Mouse (Mus musculus): Measurements from ENCODE around the gene Atrnl1. TPM values are rescaled to one million over a fixed set of nuclear protein-coding genes. Genes with fewer than 3 reads are reported as not detected.

Gene Atrnl1
- polyA plus RNA-seq, 1 experiment from 2014 or later, result 5.1 TPM

GRCm38 (mm10) chr19:57949260-57949917, 338.6 kb downstream of the Atrnl1 start:
- Histone ChIP-seq H3K27me3 (ENCODE audit: insufficient read depth, poor library complexity, severe bottlenecking) (no peaks in the 10 kb centered on the region), H3K27ac (no peak overlapping the region), H3K4me3 (no peak overlapping the region), H3K4me1 (no peaks in the 10 kb centered on the region), H3K9me3 (no peaks in the 10 kb centered on the region), H3K36me3 (peaks cover 6% of the 10 kb centered on the region)
- 87% methylated on average over 13 of the region's 13 CpGs for WGBS
- peak; percentile 19 for DNase-seq (ENCODE audit: low spot score)

GRCm38 (mm10) chr19:57954131-57954530, 343.3 kb downstream of the Atrnl1 start:
- Histone ChIP-seq H3K9me3 (no peaks in the 10 kb centered on the region), H3K27me3 (ENCODE audit: insufficient read depth, poor library complexity, severe bottlenecking) (no peaks in the 10 kb centered on the region), H3K4me3 (no peak overlapping the region), H3K4me1 (no peaks in the 10 kb centered on the region), H3K27ac (no peak overlapping the region), H3K36me3 (no peaks in the 10 kb centered on the region)
- 94% methylated on average over 3 of the region's 3 CpGs for WGBS
- DNase-seq (ENCODE audit: low spot score), result peak; percentile 50

GRCm38 (mm10) chr19:57956459-57956858, 345.6 kb downstream of the Atrnl1 start:
- DNase-seq (ENCODE audit: low spot score), result peak; percentile 25

GRCm38 (mm10) chr19:57957363-57957762, 346.5 kb downstream of the Atrnl1 start:
- Histone ChIP-seq H3K27me3 (ENCODE audit: insufficient read depth, poor library complexity, severe bottlenecking) (no peaks in the 10 kb centered on the region), H3K36me3 (no peaks in the 10 kb centered on the region), H3K9me3 (no peaks in the 10 kb centered on the region), H3K4me3 (no peak overlapping the region), H3K4me1 (no peaks in the 10 kb centered on the region), H3K27ac (no peak overlapping the region)
- peak; percentile 27 for DNase-seq (ENCODE audit: low spot score)
- WGBS, result 89% methylated on average over 3 of the region's 3 CpGs

More at GRCm38 (mm10) chr19:57956459-57956858, 345.6 kb downstream of the Atrnl1 start:
- H3K27ac ChIP-seq, result no peak overlapping the region
- no peaks in the 10 kb centered on the region for H3K36me3 ChIP-seq
- H3K9me3 ChIP-seq, result no peaks in the 10 kb centered on the region
- WGBS, result 62% methylated on average over 3 of the region's 3 CpGs
- H3K27me3 ChIP-seq (ENCODE audit: insufficient read depth, poor library complexity, severe bottlenecking), result no peaks in the 10 kb centered on the region
- no peaks in the 10 kb centered on the region for H3K4me1 ChIP-seq
- H3K4me3 ChIP-seq, result no peak overlapping the region

GRCm38 (mm10) chr19:57958154-57958553, 347.3 kb downstream of the Atrnl1 start:
- Histone ChIP-seq H3K9me3 (no peaks in the 10 kb centered on the region), H3K27ac (no peak overlapping the region), H3K4me3 (no peak overlapping the region), H3K27me3 (ENCODE audit: insufficient read depth, poor library complexity, severe bottlenecking) (no peaks in the 10 kb centered on the region), H3K36me3 (no peaks in the 10 kb centered on the region), H3K4me1 (no peaks in the 10 kb centered on the region)
- no peak for DNase-seq (ENCODE audit: low spot score)

- no peak for DNase-seq (ENCODE audit: low spot score)
- 63% methylated on average over 5 of the region's 5 CpGs for WGBS
Measured at GRCm38 (mm10) chr19:57958726-57959125, 347.9 kb downstream of the Atrnl1 start.

GRCm38 (mm10) chr19:57961321-57961720, 350.5 kb downstream of the Atrnl1 start:
- Histone ChIP-seq H3K4me3 (no peak overlapping the region), H3K27me3 (ENCODE audit: insufficient read depth, poor library complexity, severe bottlenecking) (no peaks in the 10 kb centered on the region), H3K27ac (no peak overlapping the region), H3K36me3 (no peaks in the 10 kb centered on the region), H3K9me3 (no peaks in the 10 kb centered on the region), H3K4me1 (no peaks in the 10 kb centered on the region)
- 79% methylated on average over 3 of the region's 3 CpGs for WGBS
- no peak for DNase-seq (ENCODE audit: low spot score)

More at GRCm38 (mm10) chr19:57958726-57959125, 347.9 kb downstream of the Atrnl1 start:
- H3K27me3 ChIP-seq (ENCODE audit: insufficient read depth, poor library complexity, severe bottlenecking), result no peaks in the 10 kb centered on the region
- H3K9me3 ChIP-seq, result no peaks in the 10 kb centered on the region
- H3K4me1 ChIP-seq, result no peaks in the 10 kb centered on the region
- no peaks in the 10 kb centered on the region for H3K36me3 ChIP-seq
- no peak overlapping the region for H3K27ac ChIP-seq
- no peak overlapping the region for H3K4me3 ChIP-seq

- H3K27me3 ChIP-seq (ENCODE audit: insufficient read depth, poor library complexity, severe bottlenecking), result no peaks in the 10 kb centered on the region
- 90% methylated on average over 16 of the region's 16 CpGs for WGBS
- no peaks in the 10 kb centered on the region for H3K36me3 ChIP-seq
- H3K9me3 ChIP-seq, result no peaks in the 10 kb centered on the region
- H3K4me3 ChIP-seq, result no peak overlapping the region
- no peak for DNase-seq (ENCODE audit: low spot score)
- H3K27ac ChIP-seq, result no peak overlapping the region
- H3K4me1 ChIP-seq, result no peaks in the 10 kb centered on the region
Measured at GRCm38 (mm10) chr19:57961738-57962640, 351.2 kb downstream of the Atrnl1 start.

GRCm38 (mm10) chr19:57963874-57964273, 353.0 kb downstream of the Atrnl1 start:
- Histone ChIP-seq H3K27me3 (ENCODE audit: insufficient read depth, poor library complexity, severe bottlenecking) (no peaks in the 10 kb centered on the region), H3K4me3 (no peak overlapping the region), H3K4me1 (no peaks in the 10 kb centered on the region), H3K27ac (no peak overlapping the region), H3K36me3 (no peaks in the 10 kb centered on the region), H3K9me3 (no peaks in the 10 kb centered on the region)
- 86% methylated on average over 6 of the region's 6 CpGs for WGBS
- no peak for DNase-seq (ENCODE audit: low spot score)

GRCm38 (mm10) chr19:57969766-57970165, 358.9 kb downstream of the Atrnl1 start:
- no peaks in the 10 kb centered on the region for H3K9me3 ChIP-seq
- no peak overlapping the region for H3K4me3 ChIP-seq
- no peaks in the 10 kb centered on the region for H3K4me1 ChIP-seq
- H3K36me3 ChIP-seq, result no peaks in the 10 kb centered on the region
- 90% methylated on average over 7 of the region's 7 CpGs for WGBS
- H3K27ac ChIP-seq, result no peak overlapping the region
- no peak for DNase-seq (ENCODE audit: low spot score)
- no peaks in the 10 kb centered on the region for H3K27me3 ChIP-seq (ENCODE audit: insufficient read depth, poor library complexity, severe bottlenecking)

GRCm38 (mm10) chr19:57970342-57970895, 359.6 kb downstream of the Atrnl1 start:
- 86% methylated on average over 13 of the region's 13 CpGs for WGBS

GRCm38 (mm10) chr19:57975201-57975600, 364.4 kb downstream of the Atrnl1 start:
- peaks cover 8% of the 10 kb centered on the region; the same call in 1 of the 2 replicates for H3K4me1 ChIP-seq
- DNase-seq (ENCODE audit: low spot score), result no peak
- H3K9me3 ChIP-seq, result no peaks in the 10 kb centered on the region
- H3K27ac ChIP-seq, result no peak overlapping the region
- H3K27me3 ChIP-seq (ENCODE audit: insufficient read depth, poor library complexity, severe bottlenecking), result no peaks in the 10 kb centered on the region
- no peak overlapping the region for H3K4me3 ChIP-seq
- H3K36me3 ChIP-seq, result peaks cover 14% of the 10 kb centered on the region; the same call in 1 of the 2 replicates
- 94% methylated on average over 6 of the region's 6 CpGs for WGBS

More at GRCm38 (mm10) chr19:57970342-57970895, 359.6 kb downstream of the Atrnl1 start:
- no peak for DNase-seq (ENCODE audit: low spot score)
- H3K27me3 ChIP-seq (ENCODE audit: insufficient read depth, poor library complexity, severe bottlenecking), result no peaks in the 10 kb centered on the region
- 0 out of 2 replicates have a peak, but pooled peaks cover 5% of the 10 kb centered on the region for H3K36me3 ChIP-seq
- H3K27ac ChIP-seq, result no peak overlapping the region
- H3K4me3 ChIP-seq, result no peak overlapping the region
- H3K4me1 ChIP-seq, result no peaks in the 10 kb centered on the region
- H3K9me3 ChIP-seq, result no peaks in the 10 kb centered on the region
